Mouse (Mus musculus): Measurements from ENCODE around the gene Olfr1097. TPM values are rescaled to one million over a fixed set of nuclear protein-coding genes. Genes with fewer than 3 reads are reported as not detected.

Olfr1097 gene
- not detected in 2 replicates for polyA plus RNA-seq (2015; fragmentation: Nextera tagmentation; extraction: Ambion mirVana)

DNA sequence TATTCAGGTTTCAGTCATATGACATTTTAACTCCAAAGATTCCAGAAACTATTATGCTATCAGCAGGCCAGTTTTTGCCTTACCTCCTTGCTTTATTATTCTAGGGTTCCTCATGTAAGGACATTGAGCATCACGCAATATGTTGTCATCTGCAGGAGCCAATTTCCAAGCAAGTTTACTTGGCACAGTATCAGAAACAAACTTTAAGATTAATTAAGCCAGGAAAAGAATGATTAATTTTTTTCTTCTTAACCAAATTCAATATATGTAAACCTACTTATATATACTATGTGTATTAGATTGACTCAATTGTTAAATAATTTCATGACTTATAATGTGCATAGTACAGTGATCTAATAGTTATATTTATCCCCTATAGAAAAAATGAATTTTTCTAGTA lies at the start of gene Olfr1097:
Gene Olfr1097 (minus strand): TSS at position 101 of the 400 bp plus-strand sequence.
- Histone ChIP-seq H3K4me1 (no peaks in the 10 kb centered on the region), H3K4me3 (no peak within 1 kb of the TSS), H3K36me3 (no peaks in the 10 kb centered on the region), H3K27me3 (no peaks in the 10 kb centered on the region), H3K4me2 (no peak within 1 kb of the TSS), H3K9me3 (no peaks in the 10 kb centered on the region), H3K9ac (no peak within 1 kb of the TSS), H3K27ac (no peak within 1 kb of the TSS)
- 85% methylated on average over 1 of the region's 1 CpGs for WGBS
- ATAC-seq (ENCODE audit: borderline replicate concordance, extremely low read depth, low FRiP score, low TSS enrichment) = no peak

DNA sequence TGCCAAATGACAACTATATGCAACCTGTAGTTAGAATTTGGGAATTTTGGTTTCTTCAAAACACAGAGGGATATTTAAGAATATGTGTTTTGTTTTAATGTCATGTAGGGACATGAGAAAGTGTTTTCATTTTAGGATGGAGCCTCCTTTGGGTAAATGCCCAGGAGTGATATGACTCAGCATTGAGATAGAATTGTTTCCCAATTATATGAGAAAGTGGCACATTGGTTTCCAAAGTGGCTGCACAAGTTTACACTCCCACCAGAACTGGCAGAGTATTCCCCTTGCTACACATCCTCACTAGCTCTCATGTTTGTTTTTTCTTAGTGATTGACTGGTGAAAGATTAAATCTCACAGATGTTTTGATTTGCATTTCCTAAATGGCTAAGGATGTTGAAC lies 34.5 kb upstream of the Olfr1097 start:
- H3K9me3 ChIP-seq = no peaks in the 10 kb centered on the region
- H3K27ac ChIP-seq = no peak overlapping the region
- ATAC-seq (ENCODE audit: borderline replicate concordance, extremely low read depth, low FRiP score, low TSS enrichment) = no peak
- H3K36me3 ChIP-seq = no peaks in the 10 kb centered on the region
- no peaks in the 10 kb centered on the region for H3K4me1 ChIP-seq
- H3K4me2 ChIP-seq = no peak overlapping the region
- no peaks in the 10 kb centered on the region for H3K27me3 ChIP-seq
- no peak overlapping the region for H3K9ac ChIP-seq
- H3K4me3 ChIP-seq = no peak overlapping the region

DNA sequence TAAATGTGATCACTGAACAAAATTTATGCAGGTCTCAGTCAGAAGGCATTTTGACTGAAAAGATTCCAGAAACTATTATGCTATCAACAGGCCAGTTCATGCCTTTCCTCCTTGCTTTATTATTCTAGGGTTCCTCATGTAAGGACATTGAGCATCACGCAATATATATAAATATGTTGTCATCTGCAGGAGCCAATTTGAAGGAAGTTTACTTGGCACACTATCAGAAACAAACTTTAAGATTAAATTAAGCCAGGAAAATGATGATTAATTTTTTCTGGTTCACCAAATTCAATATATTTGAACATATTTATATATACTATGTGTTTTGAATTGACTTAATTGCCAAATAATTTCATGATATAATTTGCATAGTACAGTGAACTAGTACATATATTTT lies 32.4 kb upstream of the Olfr1097 start, which contains the start of gene Olfr1098:
Gene Olfr1098 (minus strand): TSS at position 101 of the 400 bp plus-strand sequence.
- Histone ChIP-seq H3K27me3 (no peaks in the 10 kb centered on the region), H3K4me2 (no peak within 1 kb of the TSS), H3K36me3 (no peaks in the 10 kb centered on the region), H3K9me3 (no peaks in the 10 kb centered on the region), H3K4me3 (no peak within 1 kb of the TSS), H3K4me1 (no peaks in the 10 kb centered on the region), H3K27ac (no peak within 1 kb of the TSS), H3K9ac (no peak within 1 kb of the TSS)
- ATAC-seq (ENCODE audit: borderline replicate concordance, extremely low read depth, low FRiP score, low TSS enrichment) = no peak
- WGBS = 83% methylated on average over 1 of the region's 1 CpGs

- Histone ChIP-seq H3K4me1 (no peaks in the 10 kb centered on the region), H3K4me3 (no peak overlapping the region), H3K27me3 (no peaks in the 10 kb centered on the region), H3K4me2 (no peak overlapping the region), H3K9ac (no peak overlapping the region), H3K9me3 (no peaks in the 10 kb centered on the region), H3K27ac (no peak overlapping the region), H3K36me3 (no peaks in the 10 kb centered on the region)
- ATAC-seq (ENCODE audit: borderline replicate concordance, extremely low read depth, low FRiP score, low TSS enrichment) = no peak
- WGBS = 78% methylated on average over 2 of the region's 2 CpGs
These were observed 13.6 kb upstream of the Olfr1097 start for GRCm38 (mm10) chr2:86905647-86906046.

DNA sequence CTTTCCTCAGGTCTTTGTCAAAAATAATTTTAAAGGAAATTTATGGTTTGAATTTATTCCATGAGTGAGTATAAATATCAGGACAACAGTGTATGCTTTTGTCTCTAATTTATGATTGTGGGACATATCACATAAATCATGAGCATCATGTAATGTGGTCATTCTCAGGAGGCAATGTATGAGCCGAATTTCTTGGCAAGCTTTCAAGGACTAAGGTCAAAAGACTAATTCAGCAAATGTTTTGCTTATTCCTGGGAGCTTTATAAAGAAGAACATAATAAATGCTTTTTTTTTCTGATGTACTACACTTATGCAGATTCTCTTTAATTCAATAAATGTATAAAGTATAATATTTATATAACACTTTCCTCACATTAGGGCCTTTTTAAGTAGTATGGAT lies 17.3 kb downstream of the Olfr1097 start, which contains the start of gene Gm13723:
Gene Gm13723 (minus strand): TSS at position 101 of the 400 bp plus-strand sequence.
- H3K4me1 ChIP-seq = no peaks in the 10 kb centered on the region
- 29% methylated on average over 1 of the region's 1 CpGs for WGBS
- ATAC-seq (ENCODE audit: borderline replicate concordance, extremely low read depth, low FRiP score, low TSS enrichment) = no peak

GRCm38 (mm10) chr2:86851596-86851995 lies 40.4 kb downstream of the Olfr1097 start, which contains the start of gene Olfr1095:
TSS of gene Olfr1095 (minus strand) at chr2:86851696.
- no peak within 1 kb of the TSS for H3K27ac ChIP-seq
- H3K4me3 ChIP-seq = no peak within 1 kb of the TSS
- no peaks in the 10 kb centered on the region for H3K9me3 ChIP-seq
- no peaks in the 10 kb centered on the region for H3K36me3 ChIP-seq
- H3K27me3 ChIP-seq = no peaks in the 10 kb centered on the region
- 84% methylated on average over 3 of the region's 3 CpGs for WGBS
- no peak within 1 kb of the TSS for H3K4me2 ChIP-seq
- H3K4me1 ChIP-seq = no peaks in the 10 kb centered on the region
- no peak for ATAC-seq (ENCODE audit: borderline replicate concordance, extremely low read depth, low FRiP score, low TSS enrichment)
- no peak within 1 kb of the TSS for H3K9ac ChIP-seq

More for the DNA sequence above, 17.3 kb downstream of the Olfr1097 start, which contains the start of gene Gm13723:
- Histone ChIP-seq H3K27ac (no peak within 1 kb of the TSS), H3K4me3 (no peak within 1 kb of the TSS), H3K36me3 (no peaks in the 10 kb centered on the region), H3K27me3 (no peaks in the 10 kb centered on the region), H3K4me2 (no peak within 1 kb of the TSS), H3K9me3 (no peaks in the 10 kb centered on the region), H3K9ac (no peak within 1 kb of the TSS)

Other genes starting within 250 kb of the Olfr1097 start
- gene Olfr1085, start 230.2 kb downstream of the Olfr1097 start, polyA plus RNA-seq (2015; fragmentation: Nextera tagmentation; extraction: Ambion mirVana) = not detected in 2 replicates
- gene Olfr1086, start 212.1 kb downstream of the Olfr1097 start, polyA plus RNA-seq (2015; fragmentation: Nextera tagmentation; extraction: Ambion mirVana) = not detected in 2 replicates
- gene Olfr1087, start 193.8 kb downstream of the Olfr1097 start, polyA plus RNA-seq (2015; fragmentation: Nextera tagmentation; extraction: Ambion mirVana) = not detected in 2 replicates
- not detected in 2 replicates for gene Olfr1089, start 158.5 kb downstream of the Olfr1097 start, polyA plus RNA-seq (2015; fragmentation: Nextera tagmentation; extraction: Ambion mirVana)
- gene Olfr1090, start 133.2 kb downstream of the Olfr1097 start, polyA plus RNA-seq (2015; fragmentation: Nextera tagmentation; extraction: Ambion mirVana) = not detected in 2 replicates
- not detected in 2 replicates for gene Olfr1093, start 109.7 kb downstream of the Olfr1097 start, polyA plus RNA-seq (2015; fragmentation: Nextera tagmentation; extraction: Ambion mirVana)
- gene Olfr141, start 82.2 kb downstream of the Olfr1097 start, polyA plus RNA-seq (2015; fragmentation: Nextera tagmentation; extraction: Ambion mirVana) = not detected in 2 replicates
- not detected in 2 replicates for gene Olfr1094, start 67.6 kb downstream of the Olfr1097 start, polyA plus RNA-seq (2015; fragmentation: Nextera tagmentation; extraction: Ambion mirVana)
- gene Olfr1095, start 40.5 kb downstream of the Olfr1097 start, polyA plus RNA-seq (2015; fragmentation: Nextera tagmentation; extraction: Ambion mirVana) = not detected in 2 replicates
- gene Gm13723, start 17.4 kb downstream of the Olfr1097 start, polyA plus RNA-seq (2015; fragmentation: Nextera tagmentation; extraction: Ambion mirVana) = not detected in 2 replicates
- not detected in 2 replicates for gene Olfr1098, start 32.3 kb upstream of the Olfr1097 start, polyA plus RNA-seq (2015; fragmentation: Nextera tagmentation; extraction: Ambion mirVana)
- gene Olfr1099, start 68.5 kb upstream of the Olfr1097 start, polyA plus RNA-seq (2015; fragmentation: Nextera tagmentation; extraction: Ambion mirVana) = not detected in 2 replicates
- gene Olfr1100, start 87.7 kb upstream of the Olfr1097 start, polyA plus RNA-seq (2015; fragmentation: Nextera tagmentation; extraction: Ambion mirVana) = not detected in 2 replicates
- not detected in 2 replicates for gene Olfr1101, start 99.0 kb upstream of the Olfr1097 start, polyA plus RNA-seq (2015; fragmentation: Nextera tagmentation; extraction: Ambion mirVana)
- not detected in 2 replicates for gene Olfr1102, start 106.2 kb upstream of the Olfr1097 start, polyA plus RNA-seq (2015; fragmentation: Nextera tagmentation; extraction: Ambion mirVana)
- gene Olfr1104, start 134.9 kb upstream of the Olfr1097 start, polyA plus RNA-seq (2015; fragmentation: Nextera tagmentation; extraction: Ambion mirVana) = not detected in 2 replicates
- not detected in 2 replicates for gene Olfr1105, start 144.3 kb upstream of the Olfr1097 start, polyA plus RNA-seq (2015; fragmentation: Nextera tagmentation; extraction: Ambion mirVana)
- gene Olfr1106, start 160.1 kb upstream of the Olfr1097 start, polyA plus RNA-seq (2015; fragmentation: Nextera tagmentation; extraction: Ambion mirVana) = not detected in 2 replicates
- not detected in 2 replicates for gene Olfr1107, start 183.6 kb upstream of the Olfr1097 start, polyA plus RNA-seq (2015; fragmentation: Nextera tagmentation; extraction: Ambion mirVana)
- gene Olfr1109, start 203.8 kb upstream of the Olfr1097 start, polyA plus RNA-seq (2015; fragmentation: Nextera tagmentation; extraction: Ambion mirVana) = not detected in 2 replicates
- not detected in 2 replicates for gene Olfr259, start 222.4 kb upstream of the Olfr1097 start, polyA plus RNA-seq (2015; fragmentation: Nextera tagmentation; extraction: Ambion mirVana)
- not detected in 2 replicates for gene Olfr1110, start 248.1 kb upstream of the Olfr1097 start, polyA plus RNA-seq (2015; fragmentation: Nextera tagmentation; extraction: Ambion mirVana)